Mouse (Mus musculus) embryo, embryonic 9.5 days (tissue): ENCODE measurements around the gene Tenm3.

Experiments
- DNase-seq: peaks from one replicate; pipeline ENCODE4 v3.0.0-alpha.2; 2017; ENCODE audit errors: extremely low spot score

The Tenm3 gene

GRCm38 (mm10) chr8:48742741-48743140, 101.0 kb downstream of the Tenm3 start:
- no peak for DNase-seq

GRCm38 (mm10) chr8:48740951-48741350, 102.8 kb downstream of the Tenm3 start:
- no peak for DNase-seq

- DNase-seq = no peak
Measured at GRCm38 (mm10) chr8:48740147-48740881, 103.4 kb downstream of the Tenm3 start.

GRCm38 (mm10) chr8:48733731-48734130, 110.0 kb downstream of the Tenm3 start:
- no peak for DNase-seq

GRCm38 (mm10) chr8:48733057-48733456, 110.7 kb downstream of the Tenm3 start:
- DNase-seq = no peak

GRCm38 (mm10) chr8:48730701-48731100, 113.0 kb downstream of the Tenm3 start:
- no peak for DNase-seq

GRCm38 (mm10) chr8:48728833-48729690, 114.7 kb downstream of the Tenm3 start:
- no peak for DNase-seq

GRCm38 (mm10) chr8:48728006-48728405, 115.7 kb downstream of the Tenm3 start:
- DNase-seq = no peak

- no peak for DNase-seq
Measured at GRCm38 (mm10) chr8:48722744-48723143, 121.0 kb downstream of the Tenm3 start.

GRCm38 (mm10) chr8:48722318-48722717, 121.4 kb downstream of the Tenm3 start:
- DNase-seq = no peak

- no peak for DNase-seq
Measured at GRCm38 (mm10) chr8:48721376-48721775, 122.4 kb downstream of the Tenm3 start.

GRCm38 (mm10) chr8:48715616-48716015, 128.1 kb downstream of the Tenm3 start:
- DNase-seq = no peak

GRCm38 (mm10) chr8:48706666-48707065, 137.1 kb downstream of the Tenm3 start:
- DNase-seq = no peak

- no peak for DNase-seq
Measured at GRCm38 (mm10) chr8:48704885-48705515, 138.8 kb downstream of the Tenm3 start.

GRCm38 (mm10) chr8:48704485-48704884, 139.3 kb downstream of the Tenm3 start:
- no peak for DNase-seq

GRCm38 (mm10) chr8:48690665-48691395, 152.9 kb downstream of the Tenm3 start:
- no peak for DNase-seq

GRCm38 (mm10) chr8:48688706-48689105, 155.0 kb downstream of the Tenm3 start:
- no peak for DNase-seq

GRCm38 (mm10) chr8:48688188-48688587, 155.6 kb downstream of the Tenm3 start:
- DNase-seq = no peak

GRCm38 (mm10) chr8:48673476-48673875, 170.3 kb downstream of the Tenm3 start:
- no peak for DNase-seq

- DNase-seq = no peak
Measured at GRCm38 (mm10) chr8:48672471-48672870, 171.3 kb downstream of the Tenm3 start.

- DNase-seq = no peak
Measured at GRCm38 (mm10) chr8:48671318-48671717, 172.4 kb downstream of the Tenm3 start.

GRCm38 (mm10) chr8:48670895-48671294, 172.9 kb downstream of the Tenm3 start:
- DNase-seq = no peak
